Mouse (Mus musculus): Measurements from ENCODE around the gene Ccnt1. TPM values are rescaled to one million over a fixed set of nuclear protein-coding genes. Genes with fewer than 3 reads are reported as not detected.
A peak's percentile ranks its signal among the peaks of the same experiment; 100 is the strongest.
"Not testable (repeated sequence)": the region's sequence is repeated elsewhere in the genome, so short reads cannot be mapped to it uniquely, and the experiment has no call there.

Ccnt1 gene
- polyA plus RNA-seq, 1 experiment = 109 TPM

DNA sequence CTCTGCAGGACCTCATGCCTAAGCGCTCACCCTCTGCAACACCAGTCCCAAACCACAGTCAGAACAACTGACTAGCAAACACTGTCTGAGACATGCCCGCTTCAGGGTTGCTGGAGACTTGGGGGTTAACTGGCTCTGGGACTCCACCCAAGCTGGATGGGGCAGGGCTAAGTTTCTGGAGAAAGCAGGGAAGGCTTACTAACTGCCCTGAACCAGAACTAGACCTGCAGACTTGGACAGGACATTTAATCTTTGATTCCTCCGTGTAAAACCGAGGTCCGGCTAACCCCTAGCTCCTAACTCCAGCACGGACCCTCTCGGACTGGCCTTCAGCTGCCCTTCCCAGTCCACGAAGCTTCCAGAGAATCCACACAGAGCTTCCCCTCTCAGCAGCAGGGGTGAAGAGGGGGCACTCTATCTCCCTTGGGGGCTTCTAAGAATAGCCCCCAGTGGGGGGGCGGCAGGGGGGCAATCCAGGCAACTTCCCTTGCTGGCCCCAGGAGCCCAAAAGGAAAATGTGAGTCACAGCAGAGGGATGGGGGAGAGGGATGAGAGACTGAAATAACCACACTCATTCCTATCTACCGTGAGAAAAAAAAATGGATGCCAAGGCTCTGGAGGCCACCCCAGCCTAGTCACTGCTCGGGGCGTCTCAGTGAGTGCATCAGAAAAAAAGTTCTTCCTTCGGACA, 31.6 kb upstream of the Ccnt1 start:
- TF ChIP-seq CTCF (IDR thresholded peaks at IDR 0.05; ENCODE audit: insufficient read depth, low read depth, low read length) (no peak), POLR2A (IDR thresholded peaks at IDR 0.05; ENCODE audit: insufficient read depth, low read depth, low read length) (no peak)
- H3K4me3 ChIP-seq (ENCODE audit: insufficient read depth, low read depth, low read length) = 0 out of 2 replicates have a peak overlapping the region, but pooled peaks have one; percentile 2
- WGBS = 36% methylated on average over 13 of the region's 13 CpGs
- H3K27ac ChIP-seq (ENCODE audit: insufficient read depth, low read depth, low read length) = no peak overlapping the region
- H3K4me1 ChIP-seq (ENCODE audit: control insufficient read depth, insufficient read depth, low read length) = peaks cover 48% of the 10 kb centered on the region

DNA sequence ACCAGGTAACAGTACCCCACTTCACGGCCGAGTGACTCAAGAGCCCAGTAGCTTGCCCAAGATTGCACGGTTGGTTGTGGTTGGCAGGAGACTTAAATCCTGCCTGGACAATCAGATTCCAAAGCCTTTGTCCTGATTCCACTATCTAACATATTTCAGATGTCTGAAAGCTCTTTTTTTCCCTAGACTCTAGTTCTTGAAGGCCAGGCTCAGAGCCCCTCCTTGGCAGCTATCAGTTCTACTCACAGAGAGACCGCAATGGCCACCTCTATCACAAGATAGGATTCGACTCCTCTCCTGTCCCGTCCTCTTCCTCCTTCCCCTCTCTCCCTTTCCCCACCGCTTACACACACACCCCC, 31.1 kb upstream of the Ccnt1 start:
- H3K4me3 ChIP-seq (ENCODE audit: insufficient read depth, low read depth, low read length) = 0 out of 2 replicates have a peak overlapping the region, but pooled peaks have one; percentile 2
- TF ChIP-seq CTCF (IDR thresholded peaks at IDR 0.05; ENCODE audit: insufficient read depth, low read depth, low read length) = no peak
- TF ChIP-seq POLR2A (IDR thresholded peaks at IDR 0.05; ENCODE audit: insufficient read depth, low read depth, low read length) = no peak
- no peak overlapping the region for H3K27ac ChIP-seq (ENCODE audit: insufficient read depth, low read depth, low read length)
- H3K4me1 ChIP-seq (ENCODE audit: control insufficient read depth, insufficient read depth, low read length) = peaks cover 44% of the 10 kb centered on the region
- 71% methylated on average over 7 of the region's 7 CpGs for WGBS

DNA sequence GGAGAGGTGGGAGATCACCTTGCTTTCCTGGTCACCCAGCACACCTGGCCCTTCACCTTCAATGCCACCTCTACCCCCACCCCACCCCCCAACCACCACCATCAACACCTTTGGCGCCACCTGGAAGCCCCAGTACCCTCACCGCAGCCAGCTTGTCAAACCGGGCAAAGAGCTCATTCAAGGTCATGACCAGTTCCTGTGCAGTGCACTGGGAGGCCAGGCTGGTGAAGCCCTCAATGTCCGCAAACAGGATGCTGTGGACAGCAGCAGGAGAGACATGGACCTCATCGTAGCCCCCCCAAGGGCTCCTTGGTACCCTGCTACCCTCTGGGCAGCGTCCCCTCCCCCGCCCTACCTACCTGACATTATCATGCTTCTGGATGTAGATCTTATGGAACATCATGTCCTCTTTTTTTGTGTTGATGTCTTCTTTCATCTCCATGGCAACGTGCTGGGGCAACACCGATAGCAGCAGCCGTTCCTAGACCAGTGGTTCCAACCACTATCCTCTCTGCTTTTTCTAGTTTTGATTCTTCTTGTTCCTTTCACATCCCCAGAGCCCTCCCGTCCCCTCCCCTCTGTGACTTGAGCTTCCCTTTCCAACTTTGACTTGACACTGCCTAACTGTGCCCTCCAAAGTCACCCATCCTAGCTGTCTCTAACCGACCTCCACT, 29.4 kb upstream of the Ccnt1 start:
- no peak overlapping the region for H3K4me3 ChIP-seq (ENCODE audit: insufficient read depth, low read depth, low read length)
- WGBS = 78% methylated on average over 12 of the region's 12 CpGs
- no peak overlapping the region for H3K27ac ChIP-seq (ENCODE audit: insufficient read depth, low read depth, low read length)
- peaks cover 38% of the 10 kb centered on the region for H3K4me1 ChIP-seq (ENCODE audit: control insufficient read depth, insufficient read depth, low read length)
- TF ChIP-seq CTCF (IDR thresholded peaks at IDR 0.05; ENCODE audit: insufficient read depth, low read depth, low read length) (no peak), POLR2A (IDR thresholded peaks at IDR 0.05; ENCODE audit: insufficient read depth, low read depth, low read length) (no peak)

DNA sequence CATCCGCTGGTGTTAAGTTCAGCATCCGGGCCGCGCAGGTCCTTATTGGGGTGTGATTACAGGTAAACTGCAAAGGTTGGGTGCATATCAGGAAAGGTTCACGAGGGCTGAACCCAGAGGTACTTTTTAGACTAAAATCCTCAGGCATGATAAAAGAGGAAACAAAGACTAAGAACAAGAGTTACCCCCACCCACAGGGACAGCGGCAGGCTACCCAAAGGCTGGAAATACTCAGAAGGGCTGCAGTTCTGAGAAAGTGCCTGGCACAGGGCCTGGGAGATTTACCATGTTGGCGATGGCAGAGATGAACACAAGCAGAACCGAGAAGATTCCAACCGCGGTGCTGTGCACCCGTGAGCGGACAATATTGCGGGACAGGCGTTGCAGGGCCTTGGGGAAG, 25.9 kb upstream of the Ccnt1 start:
- 92% methylated on average over 14 of the region's 14 CpGs for WGBS

DNA sequence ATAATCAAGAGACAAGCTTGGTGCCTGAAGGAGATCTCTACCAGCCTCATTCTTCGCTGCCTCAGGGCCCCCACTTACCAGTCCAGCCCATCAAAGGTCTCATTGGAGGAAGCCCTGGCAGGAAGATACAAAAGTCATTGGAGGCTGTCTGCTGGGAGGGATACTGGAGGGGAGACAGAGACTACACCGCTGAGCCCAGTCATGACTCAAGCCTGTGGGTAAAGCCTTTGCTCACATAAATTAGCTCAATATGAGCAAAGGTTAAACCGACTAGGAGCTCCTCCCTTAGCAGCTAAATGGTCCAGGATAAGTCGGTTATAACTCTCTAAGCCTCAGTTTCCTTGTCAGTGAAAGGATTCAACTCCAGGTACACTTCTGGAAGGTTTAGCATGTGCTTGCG, 24.3 kb upstream of the Ccnt1 start:
- 74% methylated on average over 5 of the region's 5 CpGs for WGBS
- TF ChIP-seq POLR2A (IDR thresholded peaks at IDR 0.05; ENCODE audit: insufficient read depth, low read depth, low read length) = no peak
- H3K4me3 ChIP-seq (ENCODE audit: insufficient read depth, low read depth, low read length) = no peak overlapping the region
- H3K4me1 ChIP-seq (ENCODE audit: control insufficient read depth, insufficient read depth, low read length) = peaks cover 12% of the 10 kb centered on the region
- H3K27ac ChIP-seq (ENCODE audit: insufficient read depth, low read depth, low read length) = no peak overlapping the region

More for the DNA sequence above, 25.9 kb upstream of the Ccnt1 start:
- no peak overlapping the region for H3K4me3 ChIP-seq (ENCODE audit: insufficient read depth, low read depth, low read length)
- H3K4me1 ChIP-seq (ENCODE audit: control insufficient read depth, insufficient read depth, low read length) = peaks cover 23% of the 10 kb centered on the region
- no peak for TF ChIP-seq POLR2A (IDR thresholded peaks at IDR 0.05; ENCODE audit: insufficient read depth, low read depth, low read length)
- TF ChIP-seq CTCF (IDR thresholded peaks at IDR 0.05; ENCODE audit: insufficient read depth, low read depth, low read length) = no peak
- no peak overlapping the region for H3K27ac ChIP-seq (ENCODE audit: insufficient read depth, low read depth, low read length)

DNA sequence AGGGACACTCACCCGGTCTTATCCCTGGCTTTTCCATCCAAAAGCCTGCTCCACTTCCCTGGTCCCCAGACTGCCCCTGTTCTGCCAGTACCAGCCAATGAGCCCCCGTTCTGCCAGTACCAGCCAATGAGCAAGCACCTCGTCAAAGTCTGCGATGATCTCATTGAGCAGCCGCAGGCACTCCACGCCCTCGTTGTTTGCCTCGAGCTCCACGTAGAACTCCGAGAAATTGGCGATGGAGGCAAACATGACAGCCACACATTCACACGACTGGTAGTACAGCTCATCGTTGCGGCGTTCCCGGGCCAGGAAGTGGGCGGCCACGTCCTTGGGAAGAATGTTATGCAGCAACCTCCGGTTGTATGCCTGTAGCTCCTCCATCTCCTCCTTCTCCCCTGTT, 23.5 kb upstream of the Ccnt1 start:
- H3K4me3 ChIP-seq (ENCODE audit: insufficient read depth, low read depth, low read length) = no peak overlapping the region
- peaks cover 10% of the 10 kb centered on the region for H3K4me1 ChIP-seq (ENCODE audit: control insufficient read depth, insufficient read depth, low read length)
- WGBS = 62% methylated on average over 19 of the region's 19 CpGs
- no peak for TF ChIP-seq CTCF (IDR thresholded peaks at IDR 0.05; ENCODE audit: insufficient read depth, low read depth, low read length)
- no peak for TF ChIP-seq POLR2A (IDR thresholded peaks at IDR 0.05; ENCODE audit: insufficient read depth, low read depth, low read length)
- H3K27ac ChIP-seq (ENCODE audit: insufficient read depth, low read depth, low read length) = no peak overlapping the region

DNA sequence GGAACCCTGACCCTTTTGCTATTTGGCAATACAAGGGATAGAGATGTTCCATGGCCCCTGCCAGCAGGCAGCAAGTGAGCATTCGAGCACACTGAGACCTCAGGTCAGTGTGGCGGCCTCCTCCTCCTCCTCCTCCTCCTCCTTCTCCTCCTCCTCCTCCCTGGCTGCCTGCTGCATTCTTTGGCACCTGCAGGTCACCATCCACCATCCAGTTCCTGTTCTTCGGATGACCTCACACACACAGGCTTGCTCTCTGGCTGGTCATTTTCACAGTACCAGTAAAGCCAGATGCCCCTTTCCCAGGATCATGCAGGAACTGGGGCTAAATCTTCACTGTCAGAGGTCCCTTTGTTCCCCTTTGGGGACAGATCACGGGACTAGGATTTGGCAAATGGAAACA, 20.7 kb upstream of the Ccnt1 start:
- H3K4me3 ChIP-seq (ENCODE audit: insufficient read depth, low read depth, low read length) = no peak overlapping the region
- H3K4me1 ChIP-seq (ENCODE audit: control insufficient read depth, insufficient read depth, low read length) = peaks cover 10% of the 10 kb centered on the region
- TF ChIP-seq POLR2A (IDR thresholded peaks at IDR 0.05; ENCODE audit: insufficient read depth, low read depth, low read length) (no peak), CTCF (IDR thresholded peaks at IDR 0.05; ENCODE audit: insufficient read depth, low read depth, low read length) (no peak)
- no peak overlapping the region for H3K27ac ChIP-seq (ENCODE audit: insufficient read depth, low read depth, low read length)
- WGBS = 72% methylated on average over 4 of the region's 4 CpGs

DNA sequence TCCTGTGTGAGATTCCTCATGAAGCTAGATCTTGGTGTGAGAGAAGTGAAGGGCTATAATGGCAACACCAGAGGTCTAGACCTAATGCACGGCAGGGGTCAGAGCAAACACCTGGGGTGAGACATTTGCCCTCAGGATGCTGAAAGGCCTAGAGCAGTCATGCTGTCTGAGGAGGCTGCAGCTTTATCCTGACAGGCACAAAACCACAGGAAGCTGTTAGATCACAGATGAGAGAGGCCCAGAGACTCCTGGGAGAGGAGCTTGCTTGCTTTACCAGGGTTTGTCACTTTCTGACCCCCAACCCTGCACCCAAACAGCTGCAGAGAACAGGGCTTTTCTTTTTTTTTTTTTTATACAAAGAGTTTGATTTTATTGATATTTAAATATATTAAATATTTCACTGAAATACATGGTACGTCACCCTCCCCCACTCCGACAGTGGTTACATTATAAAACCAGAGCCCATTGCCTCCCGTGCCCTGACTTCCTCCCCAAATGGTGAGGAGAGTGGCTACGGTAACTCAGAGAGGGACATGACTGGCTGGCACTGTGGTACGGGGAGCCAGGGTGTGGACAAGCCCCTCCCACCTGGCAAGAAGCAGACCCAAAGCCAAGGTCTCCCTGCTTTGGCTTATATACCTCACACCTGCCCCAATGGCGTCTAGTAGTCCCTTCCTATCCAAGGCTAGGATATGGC, 19.1 kb upstream of the Ccnt1 start:
- Histone ChIP-seq H3K4me3 (ENCODE audit: insufficient read depth, low read depth, low read length) (no peak overlapping the region), H3K4me1 (ENCODE audit: control insufficient read depth, insufficient read depth, low read length) (peaks cover 13% of the 10 kb centered on the region), H3K27ac (ENCODE audit: insufficient read depth, low read depth, low read length) (no peak overlapping the region)
- TF ChIP-seq CTCF (IDR thresholded peaks at IDR 0.05; ENCODE audit: insufficient read depth, low read depth, low read length) (no peak), POLR2A (IDR thresholded peaks at IDR 0.05; ENCODE audit: insufficient read depth, low read depth, low read length) (no peak)
- 82% methylated on average over 7 of the region's 7 CpGs for WGBS

DNA sequence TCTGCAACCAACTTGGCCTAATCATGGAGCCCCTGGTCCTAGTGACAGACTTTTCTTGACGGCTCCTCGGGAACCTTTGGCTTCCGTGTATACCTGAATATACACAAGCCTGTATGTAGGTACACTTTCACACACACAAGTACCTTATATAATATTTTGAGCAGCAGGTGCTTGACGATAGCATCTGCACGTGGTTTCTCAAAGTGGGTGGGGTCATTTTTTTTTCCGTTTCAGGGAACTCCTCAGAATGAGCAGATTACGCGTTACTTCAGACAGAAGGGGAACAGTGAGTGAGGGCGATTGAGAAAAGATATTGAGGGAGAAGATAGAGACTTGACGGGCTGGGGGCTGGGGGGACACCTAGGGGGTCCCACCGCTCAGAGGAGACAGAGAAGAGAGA, 17.0 kb upstream of the Ccnt1 start:
- peaks cover 11% of the 10 kb centered on the region; the same call in 1 of the 2 replicates for H3K4me1 ChIP-seq (ENCODE audit: control insufficient read depth, insufficient read depth, low read length)
- WGBS = 88% methylated on average over 11 of the region's 11 CpGs
- no peak overlapping the region for H3K27ac ChIP-seq (ENCODE audit: insufficient read depth, low read depth, low read length)
- no peak overlapping the region for H3K4me3 ChIP-seq (ENCODE audit: insufficient read depth, low read depth, low read length)
- TF ChIP-seq CTCF (IDR thresholded peaks at IDR 0.05; ENCODE audit: insufficient read depth, low read depth, low read length) (no peak), POLR2A (IDR thresholded peaks at IDR 0.05; ENCODE audit: insufficient read depth, low read depth, low read length) (no peak)

DNA sequence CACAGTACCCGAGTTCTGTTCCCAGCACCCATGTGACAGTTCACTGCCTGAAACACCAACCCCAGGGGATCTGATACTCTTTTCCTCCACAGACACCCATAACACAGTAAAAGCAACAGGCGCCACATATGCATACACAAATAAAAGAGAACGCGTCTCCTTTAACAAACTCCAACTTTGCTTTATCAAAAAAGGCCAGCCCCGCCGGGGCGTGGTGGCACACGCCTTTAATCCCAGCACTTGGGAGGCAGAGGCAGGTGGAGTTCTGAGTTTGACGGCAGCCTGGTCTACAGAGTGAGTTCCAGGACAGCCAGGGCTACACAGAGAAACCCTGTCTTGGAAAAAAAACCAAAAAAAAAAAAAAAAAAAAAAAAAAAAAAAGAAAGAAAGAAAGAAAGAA, 15.4 kb upstream of the Ccnt1 start:
- WGBS = 81% methylated on average over 9 of the region's 9 CpGs
- not testable (repeated sequence) for H3K4me3 ChIP-seq (ENCODE audit: insufficient read depth, low read depth, low read length); H3K27ac ChIP-seq (ENCODE audit: insufficient read depth, low read depth, low read length)
- peaks cover 15% of the 10 kb centered on the region; the same call in 1 of the 2 replicates for H3K4me1 ChIP-seq (ENCODE audit: control insufficient read depth, insufficient read depth, low read length)
